Mouse (Mus musculus): ENCODE results near the gene Izumo4. TPM values are rescaled to one million over a fixed set of nuclear protein-coding genes. Genes with fewer than 3 reads are reported as not detected.

The Izumo4 gene
- polyA plus RNA-seq, 1 experiment from 2014 or later, result 28.0 TPM

DNA sequence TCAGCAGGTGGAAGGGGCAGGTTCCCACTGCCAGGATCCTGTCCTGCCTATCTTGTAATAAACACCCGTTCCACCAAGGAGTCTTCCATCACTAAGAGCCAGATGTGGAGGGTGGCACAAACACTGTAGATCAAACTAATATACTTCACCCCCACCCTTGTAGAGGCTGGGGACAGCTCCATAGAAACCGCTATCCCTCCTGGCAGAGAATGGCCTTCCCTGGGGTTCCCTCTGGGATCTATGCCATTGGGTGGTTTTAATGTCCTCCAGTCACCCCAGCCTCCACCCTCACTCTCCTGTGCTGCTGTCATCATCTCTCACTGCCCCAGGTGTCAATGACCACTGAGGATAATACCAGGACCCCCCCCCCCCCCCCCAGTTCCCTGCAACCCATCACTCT lies 31.5 kb upstream of the Izumo4 start:
- H3K27me3 ChIP-seq, result no peaks in the 10 kb centered on the region
- H3K4me2 ChIP-seq (replicated peaks), result no peak overlapping the region
- H3K4me3 ChIP-seq (replicated peaks), result no peak overlapping the region
- WGBS, result 91% methylated on average over 2 of the region's 2 CpGs
- no peak for ATAC-seq (ENCODE audit: insufficient number of reproducible peaks, low FRiP score, low TSS enrichment, low read depth)
- peaks cover 64% of the 10 kb centered on the region for H3K36me3 ChIP-seq
- no peak overlapping the region for H3K9ac ChIP-seq
- no peak overlapping the region for H3K27ac ChIP-seq (replicated peaks)
- no peaks in the 10 kb centered on the region for H3K9me3 ChIP-seq (replicated peaks)
- H3K4me1 ChIP-seq, result peaks cover 84% of the 10 kb centered on the region

DNA sequence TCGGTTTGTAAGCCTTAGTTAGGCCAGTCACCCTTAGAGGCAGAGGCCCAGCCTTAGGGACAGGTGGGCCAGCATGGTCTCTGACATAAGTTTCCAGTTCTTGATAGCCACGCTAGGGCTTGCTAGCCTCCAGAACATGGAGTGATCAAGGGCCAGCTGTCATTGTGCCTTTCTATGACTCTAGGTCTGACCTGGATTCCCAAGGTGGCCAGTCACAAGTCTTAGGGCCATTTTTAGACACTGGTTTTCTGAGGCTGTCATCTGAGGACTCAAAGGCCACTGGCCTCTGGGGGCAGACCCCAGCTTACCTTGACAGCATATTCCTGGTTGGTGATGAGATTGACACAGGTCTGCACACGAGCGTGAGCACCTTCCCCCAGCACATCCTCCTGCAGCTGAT lies 30.7 kb upstream of the Izumo4 start:
- ATAC-seq (ENCODE audit: insufficient number of reproducible peaks, low FRiP score, low TSS enrichment, low read depth), result no peak
- Histone ChIP-seq H3K27ac (replicated peaks) (no peak overlapping the region), H3K4me3 (replicated peaks) (no peak overlapping the region), H3K36me3 (peaks cover 59% of the 10 kb centered on the region), H3K9ac (no peak overlapping the region), H3K9me3 (replicated peaks) (no peaks in the 10 kb centered on the region), H3K4me2 (replicated peaks) (no peak overlapping the region), H3K27me3 (no peaks in the 10 kb centered on the region), H3K4me1 (peaks cover 77% of the 10 kb centered on the region)
- WGBS, result 82% methylated on average over 4 of the region's 4 CpGs

DNA sequence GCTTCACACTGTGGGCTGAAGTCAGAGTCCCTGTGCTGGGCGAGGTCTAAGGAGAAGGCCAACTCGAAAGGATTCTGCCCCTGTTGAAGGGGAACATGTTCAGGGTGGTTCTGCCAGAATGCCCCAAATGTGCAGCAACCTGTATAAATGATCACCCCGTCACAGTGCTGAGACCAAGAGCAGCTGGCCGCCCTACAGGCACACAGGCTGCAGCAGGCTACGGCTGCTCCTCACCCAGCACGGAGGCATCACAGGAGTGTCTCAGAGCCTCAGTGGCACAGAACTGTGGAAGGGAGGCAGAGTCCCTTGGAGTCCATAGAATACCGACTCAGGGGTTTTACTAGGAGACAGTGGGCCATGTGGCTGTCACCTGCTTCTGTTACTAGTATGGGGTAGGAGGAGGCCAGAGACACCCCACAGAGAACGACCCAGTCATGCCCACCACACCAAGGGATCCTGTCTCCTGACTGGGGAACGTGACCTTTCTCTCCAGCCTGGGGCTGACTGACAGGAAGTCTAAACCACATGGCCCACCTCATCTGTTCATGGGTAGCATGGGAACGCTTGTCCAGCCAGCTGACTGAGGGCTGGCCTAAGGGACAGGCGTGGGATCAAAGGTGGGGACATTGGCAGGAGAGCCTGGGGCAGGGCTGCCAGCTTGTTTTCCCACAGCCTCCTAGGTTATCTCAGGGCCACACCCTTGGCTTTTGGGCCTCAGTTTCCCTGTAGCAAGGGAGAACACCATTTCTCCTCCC lies 29.9 kb upstream of the Izumo4 start:
- Histone ChIP-seq H3K9ac (no peak overlapping the region), H3K9me3 (replicated peaks) (no peaks in the 10 kb centered on the region), H3K27me3 (no peaks in the 10 kb centered on the region), H3K27ac (replicated peaks) (no peak overlapping the region), H3K4me3 (replicated peaks) (no peak overlapping the region), H3K36me3 (peaks cover 51% of the 10 kb centered on the region), H3K4me2 (replicated peaks) (no peak overlapping the region), H3K4me1 (peaks cover 75% of the 10 kb centered on the region)
- WGBS, result 67% methylated on average over 11 of the region's 11 CpGs
- ATAC-seq (ENCODE audit: insufficient number of reproducible peaks, low FRiP score, low TSS enrichment, low read depth), result no peak

DNA sequence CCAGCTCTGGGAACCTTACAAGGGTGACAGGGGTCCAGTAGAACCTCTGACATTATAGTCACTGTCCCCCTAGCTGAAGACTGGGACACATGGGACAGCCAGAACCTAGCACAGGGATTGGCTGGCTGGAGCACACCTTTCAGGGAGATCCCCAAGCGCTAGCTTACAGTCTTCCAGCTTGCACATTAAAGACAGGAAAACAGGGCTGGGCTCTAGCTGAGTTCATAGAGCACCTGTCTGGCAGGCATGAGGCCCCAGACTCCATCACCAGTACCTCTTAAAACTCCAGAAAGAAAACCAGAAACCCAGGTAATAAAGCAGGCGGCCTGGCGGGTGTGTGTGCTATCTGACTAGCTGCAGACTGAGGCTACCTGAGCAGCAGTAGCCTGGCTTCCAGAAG lies 28.3 kb upstream of the Izumo4 start:
- Histone ChIP-seq H3K36me3 (peaks cover 35% of the 10 kb centered on the region), H3K27me3 (no peaks in the 10 kb centered on the region), H3K27ac (replicated peaks) (peak overlapping the region; percentile 99; the same call in 1 of the 2 replicates), H3K4me3 (replicated peaks) (peak overlapping the region; percentile 97), H3K9ac (peak overlapping the region; percentile 98), H3K9me3 (replicated peaks) (no peaks in the 10 kb centered on the region), H3K4me2 (replicated peaks) (peak overlapping the region; percentile 84), H3K4me1 (peaks cover 80% of the 10 kb centered on the region)
- 85% methylated on average over 3 of the region's 3 CpGs for WGBS
- ATAC-seq (ENCODE audit: insufficient number of reproducible peaks, low FRiP score, low TSS enrichment, low read depth), result no peak

DNA sequence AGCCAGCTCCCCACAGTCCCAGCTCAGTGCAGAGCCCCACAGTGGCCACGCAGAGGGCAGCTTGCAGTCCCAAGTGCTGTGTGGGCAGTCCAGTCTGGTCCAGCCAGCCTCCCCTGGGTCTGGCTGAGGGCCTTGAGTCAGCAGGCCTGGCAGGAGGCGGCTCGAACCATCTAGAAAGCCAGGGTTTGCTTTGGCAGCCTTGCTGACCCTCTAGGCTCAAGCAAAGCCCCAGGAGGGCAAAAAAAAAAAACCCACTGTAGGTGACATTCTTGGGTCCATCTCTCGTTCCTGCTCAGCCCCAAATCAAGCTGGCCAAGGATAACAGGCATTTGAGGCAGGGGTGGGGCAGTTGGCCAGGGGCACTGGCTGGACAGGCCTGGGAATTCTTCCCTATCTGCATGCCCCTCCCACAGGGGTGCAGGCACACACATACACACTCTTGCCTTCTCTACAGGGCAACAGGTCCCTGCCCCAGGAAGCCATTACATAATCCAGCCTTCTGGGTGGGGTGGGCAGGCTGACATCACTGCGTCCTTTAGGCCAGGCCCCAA lies 27.7 kb upstream of the Izumo4 start:
- Histone ChIP-seq H3K36me3 (peaks cover 30% of the 10 kb centered on the region), H3K4me1 (peaks cover 81% of the 10 kb centered on the region), H3K9me3 (replicated peaks) (no peaks in the 10 kb centered on the region), H3K9ac (peak overlapping the region; percentile 98), H3K27me3 (no peaks in the 10 kb centered on the region), H3K4me2 (replicated peaks) (peak overlapping the region; percentile 84), H3K27ac (replicated peaks) (peak overlapping the region; percentile 99; the same call in 1 of the 2 replicates), H3K4me3 (replicated peaks) (peak overlapping the region; percentile 97)
- no peak for ATAC-seq (ENCODE audit: insufficient number of reproducible peaks, low FRiP score, low TSS enrichment, low read depth)
- 59% methylated on average over 5 of the region's 5 CpGs for WGBS

DNA sequence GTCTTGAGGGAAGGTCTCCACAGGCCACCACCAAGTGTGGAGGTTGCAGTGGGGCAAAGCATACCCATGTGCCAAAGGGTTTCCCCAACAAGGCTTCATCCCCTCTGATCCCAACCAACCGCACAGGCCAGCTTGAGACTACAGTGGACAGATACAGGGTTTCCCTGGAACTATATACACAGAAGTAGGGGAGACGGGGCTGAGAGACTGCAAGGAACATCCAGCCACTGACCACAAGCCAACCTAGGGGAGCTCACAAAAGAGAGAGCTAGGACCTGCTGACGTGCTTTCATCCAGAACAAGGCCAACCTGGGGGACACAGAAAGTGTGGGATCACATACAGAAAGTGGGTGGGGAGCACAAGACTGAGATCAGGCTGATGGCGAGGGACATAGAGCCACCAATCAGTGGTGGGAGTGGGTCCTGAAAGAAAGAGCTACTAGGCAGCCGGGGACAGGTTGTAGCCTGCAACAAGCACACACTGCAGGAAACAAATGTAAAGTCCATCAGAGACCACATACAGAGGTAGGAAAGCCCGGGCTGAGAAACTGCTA lies 27.1 kb upstream of the Izumo4 start:
- peaks cover 84% of the 10 kb centered on the region for H3K4me1 ChIP-seq
- ATAC-seq (ENCODE audit: insufficient number of reproducible peaks, low FRiP score, low TSS enrichment, low read depth), result no peak

DNA sequence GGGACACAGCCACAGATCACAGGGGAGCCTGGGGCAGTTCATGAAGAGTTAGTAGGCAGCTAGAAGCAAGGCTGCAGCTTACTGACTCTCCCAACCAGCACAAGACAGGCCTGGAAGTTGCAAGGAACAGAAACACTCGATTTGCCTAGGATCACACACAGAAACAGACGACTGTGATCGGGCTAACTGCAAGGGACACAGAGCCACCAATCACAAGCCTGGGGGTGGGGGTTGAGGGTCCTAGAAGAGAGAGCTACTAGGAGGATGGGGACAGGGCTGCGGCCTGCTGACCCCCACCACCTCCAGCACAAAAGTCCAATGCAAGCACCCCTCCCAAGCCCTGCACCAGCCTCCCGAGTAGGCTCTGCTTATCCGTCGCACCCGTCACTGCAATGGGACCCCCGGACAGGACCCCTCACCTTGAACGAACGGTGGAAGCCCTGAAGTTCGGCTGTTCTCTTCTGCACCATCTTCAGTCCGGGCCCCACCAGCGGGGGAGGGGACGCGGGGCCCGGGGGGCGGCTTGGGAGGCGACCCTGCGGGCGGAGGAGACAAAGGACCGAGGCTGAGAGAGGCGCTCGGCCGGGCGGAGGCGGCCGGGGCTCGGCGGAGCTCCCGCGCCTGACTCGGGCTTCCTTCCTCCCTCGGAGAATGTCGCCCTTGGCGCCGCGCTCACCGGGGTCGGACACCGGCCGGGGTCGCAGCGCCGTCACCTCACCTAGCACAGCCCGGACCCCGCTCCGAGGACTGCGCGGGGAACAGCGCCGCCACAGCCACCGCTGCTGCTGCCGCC lies 26.4 kb upstream of the Izumo4 start:
- Histone ChIP-seq H3K27me3 (no peaks in the 10 kb centered on the region), H3K9me3 (replicated peaks) (no peaks in the 10 kb centered on the region), H3K9ac (peak overlapping the region; percentile 98), H3K36me3 (peaks cover 16% of the 10 kb centered on the region), H3K27ac (replicated peaks) (peak overlapping the region; percentile 99), H3K4me3 (replicated peaks) (peak overlapping the region; percentile 97), H3K4me1 (peaks cover 82% of the 10 kb centered on the region), H3K4me2 (replicated peaks) (peak overlapping the region; percentile 84)
- 0 out of 2 replicates have a peak, but pooled peaks have one; percentile 0 for ATAC-seq (ENCODE audit: insufficient number of reproducible peaks, low FRiP score, low TSS enrichment, low read depth)
- under 1% methylated on average over 47 of the region's 54 CpGs for WGBS

More for the DNA sequence above, 27.1 kb upstream of the Izumo4 start:
- Histone ChIP-seq H3K4me2 (replicated peaks) (peak overlapping the region; percentile 84), H3K4me3 (replicated peaks) (peak overlapping the region; percentile 97), H3K36me3 (peaks cover 23% of the 10 kb centered on the region), H3K9ac (peak overlapping the region; percentile 98), H3K27me3 (no peaks in the 10 kb centered on the region), H3K27ac (replicated peaks) (peak overlapping the region; percentile 99), H3K9me3 (replicated peaks) (no peaks in the 10 kb centered on the region)
- WGBS, result 12% methylated on average over 6 of the region's 6 CpGs

DNA sequence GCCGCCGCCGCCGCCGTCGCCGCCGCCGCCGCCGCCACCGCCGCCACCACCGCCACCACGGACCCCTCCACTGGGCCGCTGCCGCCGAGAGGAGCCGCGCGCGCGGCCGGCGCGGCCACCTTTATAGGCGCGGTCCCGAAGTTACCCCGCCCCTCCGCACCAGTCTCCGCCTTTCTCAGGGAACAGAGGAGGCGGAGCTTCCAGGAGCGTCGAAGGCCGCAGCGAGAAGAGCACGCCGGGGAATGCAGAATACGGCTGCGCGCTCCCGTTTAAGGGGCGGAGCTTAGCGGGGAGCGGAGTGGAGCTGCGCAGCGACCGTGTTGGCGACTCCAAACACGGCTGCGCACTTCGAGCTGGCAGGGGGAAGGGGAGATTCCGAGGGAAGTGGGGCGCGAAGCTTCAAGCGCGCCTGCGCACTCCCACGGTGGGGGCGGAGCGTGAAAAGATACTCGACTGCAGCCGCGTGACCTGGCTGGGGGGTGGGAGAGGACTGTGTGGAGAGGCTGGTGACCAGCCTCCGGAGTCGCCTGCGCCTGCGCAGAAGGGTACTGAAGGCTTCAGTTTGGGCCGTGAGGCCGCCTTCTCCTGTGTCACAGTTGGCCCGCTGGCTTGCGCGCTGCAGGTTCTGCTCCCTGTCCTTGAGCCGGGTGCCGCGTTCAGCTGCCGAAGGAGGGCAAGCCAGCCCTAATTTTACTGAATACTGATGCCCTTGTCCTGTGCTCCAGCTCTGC lies 25.6 kb upstream of the Izumo4 start:
- Histone ChIP-seq H3K27ac (replicated peaks) (peak overlapping the region; percentile 99), H3K9me3 (replicated peaks) (no peaks in the 10 kb centered on the region), H3K36me3 (peaks cover 9% of the 10 kb centered on the region), H3K4me1 (peaks cover 76% of the 10 kb centered on the region), H3K9ac (peak overlapping the region; percentile 98), H3K4me3 (replicated peaks) (peak overlapping the region; percentile 97), H3K4me2 (replicated peaks) (peak overlapping the region; percentile 84), H3K27me3 (no peaks in the 10 kb centered on the region)
- under 1% methylated on average over 55 of the region's 78 CpGs for WGBS
- peak; percentile 92 for ATAC-seq (ENCODE audit: insufficient number of reproducible peaks, low FRiP score, low TSS enrichment, low read depth)

DNA sequence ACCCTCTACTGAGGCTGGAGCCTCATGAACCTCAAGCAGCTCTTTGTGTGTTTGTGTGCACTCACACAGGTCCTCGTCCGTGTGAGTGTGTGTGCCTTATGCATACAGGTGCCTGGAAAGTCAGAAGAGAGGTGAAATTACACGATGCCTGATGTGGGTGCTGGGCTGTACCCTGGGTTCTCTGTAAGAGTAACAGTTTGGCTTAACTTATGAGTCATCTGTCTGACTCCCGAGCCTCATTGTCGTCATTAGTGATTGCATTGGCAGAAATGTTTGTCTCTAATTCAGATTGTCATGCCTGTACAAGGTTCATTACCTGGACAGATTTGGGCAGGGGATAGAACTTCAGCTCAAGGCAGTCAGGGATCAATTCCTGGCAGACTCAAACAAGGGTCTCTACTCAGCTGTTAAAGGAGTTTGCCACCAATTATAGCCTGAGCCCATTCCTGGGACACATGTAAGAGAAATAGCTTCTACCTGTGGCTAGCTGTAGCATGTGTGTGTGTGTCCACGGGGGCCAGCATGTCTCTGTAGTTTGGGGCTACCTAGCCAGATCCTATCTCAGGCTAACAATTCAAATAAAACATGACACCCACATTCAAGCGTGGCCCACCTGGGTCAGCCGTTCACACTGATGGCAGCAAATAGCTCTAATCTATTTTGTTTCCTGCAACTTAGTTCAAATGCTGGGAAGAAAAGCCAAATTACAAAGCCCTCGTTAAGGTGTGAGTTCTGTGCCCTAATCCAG lies 24.7 kb upstream of the Izumo4 start:
- H3K9me3 ChIP-seq (replicated peaks), result no peaks in the 10 kb centered on the region
- WGBS, result 27% methylated on average over 9 of the region's 9 CpGs
- ATAC-seq (ENCODE audit: insufficient number of reproducible peaks, low FRiP score, low TSS enrichment, low read depth), result no peak
- peaks cover 68% of the 10 kb centered on the region for H3K4me1 ChIP-seq
- H3K27ac ChIP-seq (replicated peaks), result peak overlapping the region; percentile 99
- H3K4me3 ChIP-seq (replicated peaks), result peak overlapping the region; percentile 97
- H3K4me2 ChIP-seq (replicated peaks), result peak overlapping the region; percentile 84
- H3K9ac ChIP-seq, result peak overlapping the region; percentile 65
- no peaks in the 10 kb centered on the region for H3K27me3 ChIP-seq
- H3K36me3 ChIP-seq, result 0 out of 2 replicates have a peak, but pooled peaks cover under 1% of the 10 kb centered on the region

DNA sequence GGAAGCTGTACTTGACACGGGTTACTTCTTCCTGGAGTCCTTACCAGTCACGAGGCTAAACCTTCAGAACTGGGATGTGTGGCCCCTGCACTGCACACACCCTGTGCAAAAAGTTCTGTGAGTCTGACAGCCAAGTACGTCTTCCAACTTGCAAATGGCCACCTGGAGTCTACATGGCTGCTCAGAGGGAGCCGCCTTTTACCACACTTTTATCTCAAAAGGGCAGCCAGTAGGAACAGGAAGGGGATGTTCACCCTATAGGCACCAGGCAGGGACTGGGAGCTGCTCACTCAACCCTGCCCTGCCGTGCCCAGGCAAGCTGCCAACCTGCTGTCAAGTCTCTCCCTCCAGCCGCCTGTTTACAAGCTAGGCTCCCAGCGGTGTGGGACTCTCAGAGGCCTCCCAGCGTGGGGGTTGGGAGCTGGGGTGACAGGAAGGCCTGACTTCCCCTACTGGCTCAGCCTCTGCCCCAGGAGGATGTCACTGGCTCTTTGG lies 24.0 kb upstream of the Izumo4 start, which contains the start of gene Mknk2:
Gene Mknk2, minus strand, starts transcription at position 171 of the 495 bp plus-strand sequence.
- Histone ChIP-seq H3K4me2 (replicated peaks) (peak within 1 kb of the TSS; percentile 84), H3K9me3 (replicated peaks) (no peaks in the 10 kb centered on the region), H3K4me3 (replicated peaks) (peak within 1 kb of the TSS; percentile 97), H3K36me3 (no peaks in the 10 kb centered on the region), H3K27ac (replicated peaks) (peak within 1 kb of the TSS; percentile 99), H3K27me3 (no peaks in the 10 kb centered on the region), H3K4me1 (peaks cover 61% of the 10 kb centered on the region), H3K9ac (peak within 1 kb of the TSS; percentile 65)
- ATAC-seq (ENCODE audit: insufficient number of reproducible peaks, low FRiP score, low TSS enrichment, low read depth), result peak; percentile 11
- WGBS, result 16% methylated on average over 8 of the region's 8 CpGs

Data from embryonic facial prominence, embryonic 15.5 days (tissue).